24 mouse cellular contexts compared by ENCODE assay signal in genomic region chr7:30776104-30776503, GRCm38 (mm10). TPM values are rescaled to one million over a fixed set of nuclear protein-coding genes. Genes with fewer than 3 reads are reported as not detected.
DNase-seq lines count a peak whose midpoint lies in the region; ATAC-seq and TF ChIP-seq lines count a peak whose summit lies in the region.
"Had no signal": no experiment of that assay in that cellular context is flagged by ENCODE, and none has a peak within 500 bp of the region (broad histone marks: within the 10 kb centered on the region; RNA-seq: fewer than 3 reads in every experiment).

No protein-coding gene starts in this region.

- no peaks in the 10 kb centered on the region for H3K27me3 ChIP-seq in intestine, postnatal 0 days (replicated peaks; ENCODE audit: control insufficient read depth, insufficient read depth, low read length)
- no peaks in the 10 kb centered on the region for H3K27me3 ChIP-seq in stomach, postnatal 0 days (ENCODE audit: control insufficient read depth, insufficient read depth, low read length)
- H3K27me3 ChIP-seq: heart, embryonic 12.5 days; hindbrain, embryonic 12.5 days; midbrain, embryonic 15.5 days had no signal

- no peak for TF ChIP-seq CTCF in lung, adult 2 months (IDR thresholded peaks at IDR 0.05; ENCODE audit: insufficient read depth, low read length)
- TF ChIP-seq CTCF in intestine, postnatal 0 days (IDR thresholded peaks at IDR 0.05; ENCODE audit: low read depth) = no peak
- no peak for TF ChIP-seq CTCF in stomach, postnatal 0 days (IDR thresholded peaks at IDR 0.05; ENCODE audit: low read depth)

- no peak for TF ChIP-seq EP300 in stomach, postnatal 0 days (optimal IDR thresholded peaks at IDR 0.05)

- no peak for TF ChIP-seq POLR2A in lung, adult 2 months (IDR thresholded peaks at IDR 0.05; ENCODE audit: borderline replicate concordance, extremely low read depth, low read depth, low read length)

- no peaks in the 10 kb centered on the region for H3K4me1 ChIP-seq in lung, adult 2 months (ENCODE audit: control insufficient read depth, insufficient read depth, low read length)
- no peaks in the 10 kb centered on the region for H3K4me1 ChIP-seq in intestine, postnatal 0 days (replicated peaks; ENCODE audit: control insufficient read depth, insufficient read depth, low read length)
- no peaks in the 10 kb centered on the region for H3K4me1 ChIP-seq in stomach, postnatal 0 days (replicated peaks; ENCODE audit: control insufficient read depth, insufficient read depth)
- H3K4me1 ChIP-seq: heart, embryonic 12.5 days; hindbrain, embryonic 12.5 days; midbrain, embryonic 15.5 days had no signal

- DNase-seq in lung, adult 2 months = peak; percentile 13
- no peak for DNase-seq in lung, postnatal 14 days
- peak; percentile 29 for DNase-seq in urinary bladder, postnatal 25 days (ENCODE audit: low spot score)
- DNase-seq in urinary bladder, postnatal 4 days (ENCODE audit: low spot score in 2 of 2) = no peak
- DNase-seq in stomach, postnatal 0 days (ENCODE audit: low spot score) = peak; percentile 54
- no peak for DNase-seq in heart, adult 9 months (ENCODE audit: low spot score in 2 of 2)
- DNase-seq: adrenal gland, adult 2 months; cerebellum, adult 9-11 months; forebrain, postnatal 0 days; gastrocnemius, postnatal 36 days; heart, postnatal 14 days; kidney, postnatal 36 days; layer of hippocampus, adult 9-11 months had no signal

- H3K4me2 ChIP-seq in intestine, postnatal 0 days (replicated peaks; ENCODE audit: low read depth) = no peak overlapping the region
- no peak overlapping the region for H3K4me2 ChIP-seq in stomach, postnatal 0 days (replicated peaks; ENCODE audit: low read depth)
- H3K4me2 ChIP-seq: heart, embryonic 12.5 days; hindbrain, embryonic 12.5 days; midbrain, embryonic 15.5 days had no signal

- H3K9me3 ChIP-seq in intestine, postnatal 0 days (ENCODE audit: control insufficient read depth) = no peaks in the 10 kb centered on the region
- H3K9me3 ChIP-seq in stomach, postnatal 0 days (ENCODE audit: control insufficient read depth, low read length) = no peaks in the 10 kb centered on the region
- H3K9me3 ChIP-seq: hindbrain, embryonic 12.5 days; midbrain, embryonic 15.5 days had no signal

- no peak overlapping the region for H3K9ac ChIP-seq in intestine, postnatal 0 days (ENCODE audit: low read depth, low read length)
- no peak overlapping the region for H3K9ac ChIP-seq in stomach, postnatal 0 days (ENCODE audit: low read length)
- H3K9ac ChIP-seq: forebrain, postnatal 0 days; heart, embryonic 12.5 days; hindbrain, embryonic 12.5 days; midbrain, embryonic 15.5 days had no signal

- ATAC-seq in intestine, postnatal 0 days = peak; percentile 28; the same call in 1 of the 2 replicates
- ATAC-seq in stomach, postnatal 0 days (ENCODE audit: low FRiP score, low TSS enrichment) = peak; percentile 64
- ATAC-seq: forebrain, postnatal 0 days; inflammation-experienced regulatory T-cells, adult 6 months; midbrain, embryonic 15.5 days had no signal

- WGBS in lung, adult 2 months = 70% methylated on average over 9 of the region's 9 CpGs
- WGBS in intestine, postnatal 0 days = 41% methylated on average over 9 of the region's 9 CpGs
- 49% methylated on average over 9 of the region's 9 CpGs for WGBS in stomach, postnatal 0 days

- H3K27ac ChIP-seq in intestine, postnatal 0 days (ENCODE audit: low read depth, low read length) = no peak overlapping the region
- peak overlapping the region; percentile 65; the same call in 1 of the 2 replicates for H3K27ac ChIP-seq in stomach, postnatal 0 days (replicated peaks)
- H3K27ac ChIP-seq: forebrain, embryonic 10.5 days; hindbrain, embryonic 12.5 days; midbrain, embryonic 15.5 days had no signal

- no peak overlapping the region for H3K4me3 ChIP-seq in lung, adult 2 months (replicated peaks; ENCODE audit: extremely low read depth, low read depth, low read length)
- H3K4me3 ChIP-seq in intestine, postnatal 0 days (ENCODE audit: low read depth, low read length) = no peak overlapping the region
- peak overlapping the region; percentile 12 for H3K4me3 ChIP-seq in stomach, postnatal 0 days (ENCODE audit: low read depth, low read length)
- H3K4me3 ChIP-seq: forebrain, embryonic 10.5 days; heart, embryonic 12.5 days; hindbrain, embryonic 12.5 days; midbrain, embryonic 15.5 days; myocyte had no signal

- no peaks in the 10 kb centered on the region for H3K36me3 ChIP-seq in intestine, postnatal 0 days (ENCODE audit: control insufficient read depth, insufficient read depth)
- H3K36me3 ChIP-seq in stomach, postnatal 0 days (ENCODE audit: control insufficient read depth, insufficient read depth, low read length) = no peaks in the 10 kb centered on the region
- H3K36me3 ChIP-seq: forebrain, embryonic 10.5 days; heart, embryonic 12.5 days; hindbrain, embryonic 12.5 days; midbrain, embryonic 15.5 days had no signal

RNA-seq across cellular contexts. Expression of gene Krtdap, which starts 11.6 kb away (rescaled TPM):
- 307 TPM in 1 of 2 replicates, not detected in the other for polyA plus RNA-seq in lung, adult 2 months (2012; rRNA removed)
- 4.1 and 4.8 TPM in 2 replicates for polyA plus RNA-seq in intestine, postnatal 0 days (2015; fragmentation: Nextera tagmentation; extraction: Ambion mirVana)
- polyA plus RNA-seq in stomach, postnatal 0 days (2015; fragmentation: Nextera tagmentation; extraction: Ambion mirVana) = 12,744 and 13,054 TPM in 2 replicates
- polyA plus RNA-seq: adrenal gland, adult 2 months; forebrain, embryonic 10.5 days; heart, embryonic 12.5 days; hindbrain, embryonic 12.5 days; inflammation-experienced regulatory T-cells, adult 6 months; kidney, embryonic 14.5 days; myocyte; small intestine, adult 2 months had no signal

RNA-seq across cellular contexts. Expression of gene Dmkn, which starts 12.5 kb away (rescaled TPM):
- polyA plus RNA-seq in lung, adult 2 months (2012; rRNA removed) = 43.8 and 486 TPM in 2 replicates
- polyA plus RNA-seq in intestine, postnatal 0 days (2015; fragmentation: Nextera tagmentation; extraction: Ambion mirVana) = 27.8 and 28.2 TPM in 2 replicates
- 1,959 and 2,038 TPM in 2 replicates for polyA plus RNA-seq in stomach, postnatal 0 days (2015; fragmentation: Nextera tagmentation; extraction: Ambion mirVana)
- polyA plus RNA-seq: forebrain, embryonic 10.5 days; inflammation-experienced regulatory T-cells, adult 6 months; myocyte had no signal

RNA-seq across cellular contexts. Expression of gene Sbsn, which starts 24.8 kb away (rescaled TPM):
- 3.8 and 60.4 TPM in 2 replicates for polyA plus RNA-seq in lung, adult 2 months (2012; rRNA removed)
- 2.7 and 2.9 TPM in 2 replicates for polyA plus RNA-seq in intestine, postnatal 0 days (2015; fragmentation: Nextera tagmentation; extraction: Ambion mirVana)
- 438 and 453 TPM in 2 replicates for polyA plus RNA-seq in stomach, postnatal 0 days (2015; fragmentation: Nextera tagmentation; extraction: Ambion mirVana)

RNA-seq across cellular contexts. Expression of gene Gapdhs, which starts 32.6 kb away (rescaled TPM):
- polyA plus RNA-seq in lung, adult 2 months (2012; rRNA removed) = 0.27 and 0.40 TPM in 2 replicates
- polyA plus RNA-seq in intestine, postnatal 0 days (2015; fragmentation: Nextera tagmentation; extraction: Ambion mirVana) = not detected in 2 replicates
- polyA plus RNA-seq in stomach, postnatal 0 days (2015; fragmentation: Nextera tagmentation; extraction: Ambion mirVana) = 0.27 and 0.30 TPM in 2 replicates
- polyA plus RNA-seq: adrenal gland, adult 2 months; heart, embryonic 12.5 days; limb, embryonic 14.5 days; liver, embryonic 16.5 days; small intestine, adult 2 months had no signal

RNA-seq across cellular contexts. Expression of gene Tmem147, which starts 46.8 kb away (rescaled TPM):
- 122 and 154 TPM in 2 replicates for polyA plus RNA-seq in lung, adult 2 months (2012; rRNA removed)
- 158 and 161 TPM in 2 replicates for polyA plus RNA-seq in intestine, postnatal 0 days (2015; fragmentation: Nextera tagmentation; extraction: Ambion mirVana)
- polyA plus RNA-seq in stomach, postnatal 0 days (2015; fragmentation: Nextera tagmentation; extraction: Ambion mirVana) = 210 and 221 TPM in 2 replicates

Comparison
In these comparisons a context has a peak if more than half of its experiments do, and no peak if none do; other contexts are left out.
1. DNase-seq: peak in lung, adult 2 months (single experiment), urinary bladder, postnatal 25 days (single experiment) and stomach, postnatal 0 days (single experiment); none in lung, postnatal 14 days (single experiment), urinary bladder, postnatal 4 days (0 of 2) and heart, adult 9 months (0 of 2).